Mouse (Mus musculus): ENCODE measurements around the gene Rab31.

Rab31 gene

GRCm38 (mm10) chr17:65701797-65702566, 70.6 kb downstream of the Rab31 start:
- DNase-seq (ENCODE audit: low spot score), result peak; percentile 85

DNA sequence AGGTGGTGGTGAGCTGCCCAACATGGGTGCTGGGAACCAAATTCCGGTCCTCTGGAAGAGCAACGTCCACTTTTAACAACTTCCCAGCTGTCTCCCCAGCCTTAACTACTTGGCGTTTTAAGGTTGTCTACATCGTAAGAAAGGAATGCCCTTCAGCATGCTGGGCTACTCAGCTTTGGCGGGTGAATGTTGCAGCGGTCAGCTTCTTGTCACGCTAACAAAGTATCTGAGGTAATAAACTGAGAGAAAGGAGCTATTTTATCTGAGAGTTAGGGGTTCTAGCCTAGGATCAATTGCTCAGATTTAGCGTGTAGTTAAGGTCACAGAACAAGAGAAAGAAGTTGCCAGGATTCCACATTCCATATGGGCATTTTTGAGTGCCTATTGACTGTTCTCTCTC, 71.2 kb downstream of the Rab31 start:
- no peak for DNase-seq (ENCODE audit: low spot score)

DNA sequence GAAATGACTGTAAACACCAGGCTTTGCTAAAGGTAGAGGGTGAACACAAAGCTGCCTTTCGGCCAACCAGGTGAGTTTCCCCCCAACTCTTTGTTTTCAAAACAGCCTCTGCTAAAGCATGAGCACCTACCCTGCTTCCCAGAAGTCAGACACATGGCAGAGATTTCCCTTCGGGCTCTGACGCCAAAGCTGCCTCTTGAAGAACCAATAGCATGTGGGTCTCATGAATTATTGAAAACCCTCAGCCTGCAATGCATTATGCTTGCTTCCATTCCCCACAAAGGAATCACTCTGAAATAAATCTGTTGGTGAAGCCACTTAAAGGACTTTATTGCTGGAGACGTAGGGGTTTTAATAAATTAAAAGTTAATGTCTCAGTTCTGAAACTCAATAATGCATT, 72.5 kb downstream of the Rab31 start:
- no peak for DNase-seq (ENCODE audit: low spot score)

- no peak for DNase-seq (ENCODE audit: low spot score)
Measured at GRCm38 (mm10) chr17:65697791-65698463, 74.6 kb downstream of the Rab31 start.

DNA sequence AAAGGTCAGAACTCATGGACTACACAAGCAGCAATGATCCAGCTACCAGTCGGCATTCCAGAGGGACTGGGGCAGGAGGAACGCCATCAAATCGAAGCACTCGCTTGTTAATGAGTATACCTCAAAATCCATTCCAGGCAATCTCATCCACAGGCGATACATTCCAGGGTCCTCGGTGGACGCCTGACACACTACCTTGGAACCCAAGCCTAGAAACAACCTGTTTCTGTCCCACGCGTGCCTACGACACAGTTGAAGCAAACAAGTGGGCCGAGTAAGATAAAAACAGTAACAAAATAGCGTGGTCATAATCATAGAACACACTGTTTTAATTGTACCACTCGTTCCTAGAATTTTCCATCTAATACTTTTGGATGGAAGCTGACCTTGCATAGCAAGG, 75.6 kb downstream of the Rab31 start:
- DNase-seq (ENCODE audit: low spot score), result peak; percentile 67

GRCm38 (mm10) chr17:65692276-65692675, 80.3 kb downstream of the Rab31 start:
- DNase-seq (ENCODE audit: low spot score), result no peak

GRCm38 (mm10) chr17:65683731-65684130, 88.8 kb downstream of the Rab31 start:
- DNase-seq (ENCODE audit: low spot score), result no peak

DNA sequence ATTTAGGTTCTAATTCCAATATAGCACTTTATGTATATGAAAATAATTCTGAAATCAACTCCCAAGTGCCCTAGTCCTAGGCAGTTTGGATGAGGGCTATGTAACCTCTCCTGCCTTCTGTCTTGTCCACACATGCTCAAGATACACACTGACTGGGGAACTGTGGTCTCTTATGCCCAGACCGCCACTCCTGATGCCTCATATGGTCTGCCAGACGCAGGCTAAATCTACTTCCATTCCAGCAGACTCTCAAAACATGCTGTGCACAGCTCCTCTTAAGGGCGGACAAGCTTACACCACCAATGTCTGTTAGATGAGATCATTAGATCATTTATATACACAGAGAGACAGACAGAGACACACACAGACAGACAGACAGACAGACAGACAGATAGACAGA, 89.2 kb downstream of the Rab31 start:
- DNase-seq (ENCODE audit: low spot score), result no peak

DNA sequence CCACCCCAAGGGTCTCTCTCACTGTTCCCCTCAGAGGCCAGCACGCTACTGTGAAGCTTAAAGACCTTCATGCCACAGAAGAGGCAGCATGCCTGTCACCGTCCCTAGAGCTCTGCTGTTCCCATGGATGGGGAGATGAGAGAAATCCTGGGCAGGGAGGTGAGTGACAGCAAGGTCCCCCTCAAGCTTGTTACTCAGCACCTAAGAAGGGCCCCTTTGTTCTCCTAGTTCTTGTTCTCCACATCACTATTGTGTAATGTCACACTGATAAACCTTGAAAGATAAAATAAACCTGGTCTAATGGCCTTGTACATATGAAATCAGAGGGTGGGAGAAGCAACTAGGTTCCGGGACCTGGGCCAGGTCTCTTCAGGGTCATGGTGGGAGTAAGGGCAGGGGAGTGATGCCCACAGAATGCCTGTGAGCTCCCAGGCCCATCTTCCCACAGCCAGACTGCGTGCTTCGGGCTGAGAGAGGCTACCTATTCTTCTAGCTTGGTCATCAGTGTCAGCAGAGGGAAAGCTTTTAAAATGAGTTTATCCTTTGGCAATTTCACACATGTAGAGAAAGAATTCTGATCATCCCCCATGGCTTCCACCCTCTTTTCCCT, 90.4 kb downstream of the Rab31 start:
- peak; percentile 85 for DNase-seq (ENCODE audit: low spot score)

GRCm38 (mm10) chr17:65681516-65681915, 91.0 kb downstream of the Rab31 start:
- no peak for DNase-seq (ENCODE audit: low spot score)

DNA sequence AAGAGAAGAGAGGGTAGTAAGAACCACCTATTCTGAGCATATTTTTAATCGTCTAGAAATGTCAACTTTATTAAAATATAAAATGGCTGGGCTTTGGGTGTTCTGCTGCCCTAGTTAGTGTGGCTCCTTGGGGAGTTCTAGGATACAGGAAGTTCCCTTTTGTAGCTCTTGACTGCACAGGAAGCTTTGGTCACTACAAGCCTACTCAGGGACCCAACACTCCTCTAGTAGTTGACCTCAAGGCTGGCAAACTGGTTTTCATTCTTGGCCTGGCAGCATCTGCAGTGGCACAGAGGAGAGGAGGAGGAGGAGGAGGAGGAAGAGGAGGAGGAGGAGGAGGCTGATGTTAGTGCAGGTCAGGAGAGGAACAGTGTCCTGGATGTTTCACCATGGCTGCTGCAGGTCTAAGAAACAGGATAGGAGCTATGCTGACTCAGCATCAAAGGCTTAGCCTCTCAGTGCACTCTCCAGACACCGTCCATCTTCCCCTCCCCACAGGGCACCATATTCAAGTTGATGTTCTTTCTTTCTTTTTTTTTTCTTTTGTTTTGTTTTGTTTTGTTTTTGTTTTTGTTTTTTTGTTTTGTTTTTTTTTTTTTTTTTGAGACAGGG, 91.6 kb downstream of the Rab31 start:
- DNase-seq (ENCODE audit: low spot score), result no peak

DNA sequence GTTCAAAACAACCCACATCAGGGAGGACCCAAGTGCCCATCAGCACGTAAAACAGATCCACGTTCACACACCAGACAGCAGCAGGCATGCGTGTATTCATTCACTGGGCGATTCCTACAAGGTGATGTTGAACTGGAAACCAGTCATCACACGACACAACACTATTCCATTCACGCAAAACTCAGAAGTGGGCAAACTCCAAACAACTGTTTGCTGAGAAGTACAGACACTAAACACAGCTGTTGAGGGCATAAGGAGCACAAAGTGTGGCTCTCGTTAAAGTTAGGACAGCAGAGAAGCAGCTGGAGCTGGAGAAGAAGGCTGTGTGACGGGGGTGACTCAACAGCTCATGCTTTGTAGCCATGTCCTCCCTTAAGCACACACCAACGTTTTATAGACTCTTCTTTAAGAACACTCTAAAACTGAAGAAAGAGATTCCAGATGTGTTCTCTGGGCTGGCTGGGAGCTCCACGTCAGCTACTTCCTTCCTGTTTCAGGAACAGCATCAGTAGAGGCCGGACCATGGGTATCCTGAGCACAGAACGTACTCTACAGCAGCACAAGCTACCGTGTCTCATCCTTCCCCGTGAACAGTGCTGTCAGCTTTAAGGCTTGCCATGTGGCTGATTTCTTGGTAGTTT, 92.6 kb downstream of the Rab31 start:
- no peak for DNase-seq (ENCODE audit: low spot score)

DNA sequence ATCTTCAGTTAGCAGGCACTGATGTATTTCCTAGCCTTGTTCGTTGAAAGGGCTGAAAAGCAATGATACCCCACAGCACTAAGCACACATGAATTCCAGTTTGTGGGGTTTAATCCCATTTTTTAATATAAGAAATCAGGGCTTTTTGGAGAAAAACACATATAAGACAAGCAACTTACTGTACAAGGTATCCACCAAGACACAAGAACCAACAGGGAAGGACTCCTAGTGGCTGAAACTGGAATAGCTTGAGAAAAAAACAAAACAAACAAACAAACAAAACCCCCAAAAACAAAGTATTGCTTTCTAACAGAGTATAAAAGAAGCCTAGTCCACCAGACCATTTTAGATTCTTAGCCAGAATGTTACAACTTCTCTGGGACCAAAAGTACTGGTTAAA, 94.8 kb downstream of the Rab31 start:
- no peak for DNase-seq (ENCODE audit: low spot score)

DNA sequence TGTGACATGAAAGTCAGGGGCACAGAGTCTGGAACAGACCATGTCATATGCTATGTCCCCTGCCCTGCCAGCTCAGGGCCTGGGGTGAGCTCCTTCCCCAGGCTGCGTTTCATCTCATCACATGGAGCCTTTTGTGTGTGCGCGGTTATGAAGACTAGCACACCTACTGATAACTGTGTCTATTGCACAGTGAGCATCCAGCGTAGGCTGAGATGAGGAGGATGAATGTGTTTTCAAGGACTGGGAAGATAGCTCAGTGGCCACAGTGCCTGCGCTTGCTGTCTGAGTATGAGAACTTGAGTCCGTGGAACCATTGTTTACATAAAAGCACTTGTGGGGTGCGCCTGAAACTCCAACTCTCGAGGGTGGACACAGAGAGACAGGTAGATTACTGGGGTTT, 96.0 kb downstream of the Rab31 start:
- DNase-seq (ENCODE audit: low spot score), result no peak

- no peak for DNase-seq (ENCODE audit: low spot score)
Measured at GRCm38 (mm10) chr17:65675985-65676384, 96.6 kb downstream of the Rab31 start.

DNA sequence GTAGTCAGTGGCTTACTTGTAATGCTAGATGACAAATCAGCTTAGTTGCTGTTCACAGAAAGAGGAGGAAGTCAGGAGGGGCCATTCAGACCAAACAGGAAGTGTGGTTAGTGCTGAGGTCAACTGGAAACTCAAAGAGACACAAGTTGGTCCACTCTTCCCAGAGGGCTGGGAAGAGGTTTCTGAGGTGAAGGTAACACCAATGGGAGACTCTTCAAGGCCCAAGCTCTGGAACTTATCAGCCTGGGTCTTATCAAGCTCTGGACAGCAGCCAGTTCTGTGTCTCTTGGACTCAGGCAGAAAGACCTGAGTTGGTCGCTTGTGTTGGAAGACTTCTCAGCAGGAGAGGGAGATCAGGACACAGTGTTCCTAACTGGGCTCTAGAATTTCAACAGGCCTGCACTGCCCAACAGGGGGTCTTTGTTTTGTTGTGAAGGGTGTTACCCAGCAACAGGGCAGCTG, 97.8 kb downstream of the Rab31 start:
- DNase-seq (ENCODE audit: low spot score), result peak; percentile 85

GRCm38 (mm10) chr17:65672926-65673325, 99.6 kb downstream of the Rab31 start:
- no peak for DNase-seq (ENCODE audit: low spot score)

DNA sequence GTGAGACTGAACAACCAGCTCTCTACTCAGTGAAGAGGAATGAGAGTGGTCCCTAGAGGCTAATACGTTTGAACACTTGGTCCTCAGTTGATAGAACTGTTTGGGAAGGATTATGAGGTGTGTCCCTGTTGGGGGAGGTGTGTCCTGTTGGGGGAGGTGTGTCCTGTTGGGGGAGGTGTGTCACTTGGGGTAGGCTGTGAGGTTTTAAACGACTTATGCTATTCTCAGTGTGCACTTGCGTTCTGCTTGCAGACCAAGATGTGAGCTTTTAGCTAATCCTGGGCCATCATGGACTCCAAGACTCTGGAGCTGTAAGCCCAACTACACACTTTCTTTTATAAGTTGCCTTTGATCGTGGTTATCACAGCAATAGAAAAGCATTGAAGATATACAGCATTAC, 103.5 kb downstream of the Rab31 start:
- DNase-seq (ENCODE audit: low spot score), result no peak

DNA sequence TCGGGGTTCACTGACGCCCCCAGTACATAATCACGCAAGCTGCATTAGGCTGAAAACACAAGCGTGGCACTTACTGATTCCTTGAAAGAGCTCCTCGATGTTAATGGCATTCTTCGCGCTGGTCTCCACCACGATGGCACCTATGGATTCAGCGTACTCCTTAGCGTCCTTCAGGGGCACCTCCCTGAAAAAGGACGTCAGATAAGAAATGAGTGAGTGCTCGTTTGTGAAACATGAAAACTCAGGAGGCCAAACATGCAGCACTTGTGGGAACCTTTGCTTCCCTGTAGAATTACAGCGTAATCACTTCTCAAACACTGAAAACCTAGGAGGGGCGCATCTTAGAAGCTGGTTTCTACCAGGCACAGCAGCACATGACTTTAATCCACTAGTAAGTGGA, 104.8 kb downstream of the Rab31 start:
- no peak for DNase-seq (ENCODE audit: low spot score)

GRCm38 (mm10) chr17:65666388-65667161, 106.0 kb downstream of the Rab31 start:
- DNase-seq (ENCODE audit: low spot score), result peak; percentile 73

DNA sequence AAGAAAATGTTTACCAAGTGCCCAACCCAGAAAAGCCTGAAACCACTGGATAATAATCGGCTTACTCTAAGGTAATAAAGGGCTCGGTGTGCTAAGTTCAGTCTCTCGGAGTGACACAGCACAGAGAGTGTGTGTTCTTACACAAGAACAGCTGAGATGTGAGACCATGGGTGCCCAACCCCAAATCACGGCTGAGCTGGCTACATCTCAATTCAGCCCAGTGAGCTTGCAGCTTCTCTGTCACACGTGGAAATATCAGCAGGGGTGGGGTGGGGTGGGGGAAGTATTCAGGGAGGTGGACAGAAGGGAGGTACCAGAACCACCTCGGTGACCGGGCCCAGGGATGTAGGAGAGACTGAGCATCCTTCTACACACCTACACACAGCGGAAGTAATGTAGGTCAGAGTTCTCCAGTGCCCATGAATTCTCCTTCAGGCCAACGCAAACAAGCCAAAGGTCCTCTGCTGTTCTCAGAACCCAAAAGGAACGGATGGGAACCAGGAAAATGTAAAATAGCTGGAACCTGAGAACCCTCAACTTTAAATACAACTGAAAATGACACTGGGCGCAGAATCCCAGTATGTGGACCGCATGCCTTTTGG, 106.7 kb downstream of the Rab31 start:
- DNase-seq (ENCODE audit: low spot score), result no peak

Data from testis, postnatal 14 days (tissue).